In the genomic region with DNA sequence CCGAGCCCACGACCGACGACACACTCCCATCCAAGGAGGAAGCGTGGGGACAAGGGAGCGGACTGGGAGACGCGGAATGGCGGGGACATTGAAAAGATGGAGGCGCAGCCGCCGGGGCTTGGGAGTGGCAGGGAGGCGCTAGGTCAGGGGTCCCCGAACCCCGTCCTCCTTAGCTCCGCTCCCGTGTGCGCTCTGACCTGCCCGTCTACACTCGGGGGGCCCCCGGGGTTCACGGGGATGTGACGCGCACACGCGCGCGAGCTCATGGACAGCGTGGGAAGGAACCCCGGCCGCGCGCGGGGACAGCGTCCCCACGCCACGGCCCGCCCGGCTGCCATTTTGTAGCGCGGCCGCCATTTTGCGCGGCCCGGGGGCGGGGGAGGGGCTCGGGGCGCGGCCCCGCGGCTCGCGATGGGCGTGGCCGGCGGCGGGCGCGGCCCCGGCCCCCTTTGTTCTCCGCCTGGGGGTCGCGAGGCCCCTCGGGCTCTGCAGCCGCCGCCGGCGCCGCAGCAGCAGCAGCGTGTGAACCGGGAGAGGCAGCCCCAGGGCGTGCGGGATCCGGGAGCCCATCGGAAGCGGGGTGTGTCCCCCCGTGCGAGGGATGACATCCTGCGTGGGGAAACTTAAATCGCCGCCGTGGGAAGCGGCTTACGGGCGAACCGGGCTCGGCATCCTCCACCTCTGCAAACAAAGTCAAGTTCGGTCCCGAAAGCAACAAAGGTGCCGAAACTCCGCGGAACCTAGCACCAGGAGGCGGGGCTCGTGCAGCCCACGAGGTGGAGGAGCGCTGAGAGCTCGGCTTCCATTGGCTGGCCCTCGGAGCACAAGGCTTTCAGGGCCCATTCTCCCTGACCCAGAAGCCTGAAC, we compare ENCODE assay signal across 8 mouse cellular contexts. TPM values are rescaled to one million over a fixed set of nuclear protein-coding genes. Genes with fewer than 3 reads are reported as not detected.
A peak's percentile ranks its signal among the peaks of the same experiment; 100 is the strongest.
DNase-seq lines count a peak whose midpoint lies in the region; ATAC-seq and TF ChIP-seq lines count a peak whose summit lies in the region.

No protein-coding gene starts in this region.

- peaks cover 43% of the 10 kb centered on the region for H3K4me1 ChIP-seq in E14TG2a.4 (replicated peaks; ENCODE audit: low read depth, low read length)
- H3K4me1 ChIP-seq in forebrain, embryonic 14.5 days (ENCODE audit: control insufficient read depth, insufficient read depth, low read length), result peaks cover 7% of the 10 kb centered on the region
- peaks cover 33% of the 10 kb centered on the region for H3K4me1 ChIP-seq in neural tube, embryonic 15.5 days

- peak overlapping the region; percentile 92 for H3K4me3 ChIP-seq in E14TG2a.4 (replicated peaks; ENCODE audit: low read length)
- H3K4me3 ChIP-seq in forebrain, embryonic 14.5 days (ENCODE audit: low read depth, low read length), result peak overlapping the region; percentile 70
- peak overlapping the region; percentile 71 for H3K4me3 ChIP-seq in neural tube, embryonic 15.5 days (replicated peaks)

- peak overlapping the region; percentile 88 for H3K4me2 ChIP-seq in forebrain, embryonic 14.5 days (ENCODE audit: low read length)
- H3K4me2 ChIP-seq in neural tube, embryonic 15.5 days, result peak overlapping the region; percentile 98

- H3K27ac ChIP-seq in forebrain, embryonic 14.5 days (ENCODE audit: low read depth, low read length), result peak overlapping the region; percentile 100
- peak overlapping the region; percentile 100 for H3K27ac ChIP-seq in neural tube, embryonic 15.5 days (replicated peaks)

- DNase-seq in forebrain, embryonic 14.5 days (ENCODE audit: low spot score), result peak; percentile 96
- peak; percentile 83 to 86 for DNase-seq in heart, postnatal 14 days
- DNase-seq in layer of hippocampus, adult 18-20 months (ENCODE audit: low spot score in 2 of 2), result peak; percentile 81 to 89
- peak; percentile 89 to 90 for DNase-seq in lung, adult 18-20 months
- peak; percentile 86 for DNase-seq in testis, postnatal 14 days (ENCODE audit: low spot score)

- intact Hi-C loops in heart, postnatal 14 days (cut with DNase I), result no loop called here

- peak; percentile 74 for ATAC-seq in cerebellum, adult (ENCODE audit: insufficient number of reproducible peaks, low FRiP score, low TSS enrichment)
- peak; percentile 87 for ATAC-seq in forebrain, embryonic 14.5 days
- peak; percentile 88 for ATAC-seq in neural tube, embryonic 15.5 days (ENCODE audit: low FRiP score)

- peaks cover 7% of the 10 kb centered on the region; the same call in 1 of the 2 replicates for H3K36me3 ChIP-seq in E14TG2a.4 (ENCODE audit: insufficient read depth, low read length)
- H3K36me3 ChIP-seq in forebrain, embryonic 14.5 days (ENCODE audit: control insufficient read depth, insufficient read depth, low read length), result no peaks in the 10 kb centered on the region
- no peaks in the 10 kb centered on the region for H3K36me3 ChIP-seq in neural tube, embryonic 15.5 days

- no peaks in the 10 kb centered on the region for H3K27me3 ChIP-seq in E14TG2a.4 (ENCODE audit: insufficient read depth, low read length)
- no peaks in the 10 kb centered on the region for H3K27me3 ChIP-seq in forebrain, embryonic 14.5 days (replicated peaks; ENCODE audit: control insufficient read depth, insufficient read depth, low read length)
- no peaks in the 10 kb centered on the region for H3K27me3 ChIP-seq in neural tube, embryonic 15.5 days (replicated peaks)

- whole genome bisulfite sequencing in forebrain, embryonic 14.5 days, result under 1% methylated on average over 98 of the region's 98 CpGs
- under 1% methylated on average over 88 of the region's 98 CpGs for WGBS in neural tube, embryonic 15.5 days

- H3K9me3 ChIP-seq in E14TG2a.4 (ENCODE audit: low read length), result no peaks in the 10 kb centered on the region
- no peaks in the 10 kb centered on the region for H3K9me3 ChIP-seq in forebrain, embryonic 14.5 days (replicated peaks; ENCODE audit: control insufficient read depth, low read length)
- H3K9me3 ChIP-seq in neural tube, embryonic 15.5 days (replicated peaks), result no peaks in the 10 kb centered on the region

- no peak for TF ChIP-seq CTCF in E14TG2a.4 (conservative IDR thresholded peaks at IDR 0.05; ENCODE audit: low read length)

- H3K9ac ChIP-seq in forebrain, embryonic 14.5 days (ENCODE audit: low read length), result peak overlapping the region; percentile 97
- peak overlapping the region; percentile 95 for H3K9ac ChIP-seq in neural tube, embryonic 15.5 days (replicated peaks)

RNA-seq across cellular contexts. Expression of gene Spen, which starts 8.2 kb away (rescaled TPM):
- polyA plus RNA-seq in forebrain, embryonic 14.5 days (2014; fragmentation: Nextera tagmentation; extraction: Ambion mirVana), result 10.7 and 14.0 TPM in 2 replicates
- 10 to 100 TPM; 33.8 to 34.0 TPM for total RNA-seq in heart, postnatal 14 days (2021)
- total RNA-seq in layer of hippocampus, adult 18-20 months (2021), result 10 to 100 TPM; 60.3 to 66.7 TPM
- 13.4 and 13.7 TPM in 2 replicates for polyA plus RNA-seq in neural tube, embryonic 15.5 days (2015; fragmentation: Nextera tagmentation; extraction: Ambion mirVana)

RNA-seq across cellular contexts. Expression of gene Fblim1, which starts 59.3 kb away (rescaled TPM):
- polyA plus RNA-seq in forebrain, embryonic 14.5 days (2014; fragmentation: Nextera tagmentation; extraction: Ambion mirVana), result 15.1 and 19.7 TPM in 2 replicates
- 100 to 1,000 TPM; 299 to 338 TPM for total RNA-seq in heart, postnatal 14 days (2021)
- under 1 TPM; 0.61 to 0.74 TPM for total RNA-seq in layer of hippocampus, adult 18-20 months (2021)
- polyA plus RNA-seq in neural tube, embryonic 15.5 days (2015; fragmentation: Nextera tagmentation; extraction: Ambion mirVana), result 31.0 and 32.2 TPM in 2 replicates

Comparison
In these comparisons a context has a peak if more than half of its experiments do, and no peak if none do; other contexts are left out.
1. Peak in every context shown above with its lines: DNase-seq, ATAC-seq, H3K4me3 ChIP-seq and H3K27ac ChIP-seq.
2. RNA of gene Fblim1, which starts 59.3 kb away (total RNA-seq): 299 to 338 TPM in heart, postnatal 14 days; 0.61 to 0.74 TPM in layer of hippocampus, adult 18-20 months; every median in the first group is over 100 times any median in the second.